Comparison of ENCODE assay signal across 22 mouse cellular contexts in genomic region chr17:9308507-9308906, GRCm38 (mm10).
DNase-seq lines count a peak whose midpoint lies in the region; ATAC-seq and TF ChIP-seq lines count a peak whose summit lies in the region.
"Had no signal": no experiment of that assay in that cellular context is flagged by ENCODE, and none has a peak within 500 bp of the region (broad histone marks: within the 10 kb centered on the region; RNA-seq: fewer than 3 reads in every experiment).

No protein-coding gene starts in this region.

- H3K9me3 ChIP-seq in midbrain, embryonic 14.5 days (ENCODE audit: control insufficient read depth, low read length) = no peaks in the 10 kb centered on the region
- H3K9me3 ChIP-seq in midbrain, embryonic 15.5 days = no peaks in the 10 kb centered on the region
- H3K9me3 ChIP-seq: embryonic facial prominence, embryonic 15.5 days; forebrain, embryonic 10.5 days; heart, embryonic 15.5 days had no signal

- H3K36me3 ChIP-seq in midbrain, embryonic 14.5 days (ENCODE audit: control insufficient read depth, insufficient read depth, low read length) = no peaks in the 10 kb centered on the region
- H3K36me3 ChIP-seq in midbrain, embryonic 15.5 days (replicated peaks) = no peaks in the 10 kb centered on the region
- H3K36me3 ChIP-seq: embryonic facial prominence, embryonic 15.5 days; forebrain, embryonic 10.5 days; heart, embryonic 15.5 days had no signal

- H3K4me2 ChIP-seq in midbrain, embryonic 14.5 days (ENCODE audit: low read length) = no peak overlapping the region
- H3K4me2 ChIP-seq in midbrain, embryonic 15.5 days = no peak overlapping the region
- H3K4me2 ChIP-seq: embryonic facial prominence, embryonic 15.5 days; heart, embryonic 11.5 days; heart, embryonic 15.5 days; hindbrain, embryonic 14.5 days had no signal

- WGBS in cerebellum, adult 2 months = 8% methylated on average over 2 of the region's 2 CpGs
- WGBS in midbrain, embryonic 14.5 days = 21% methylated on average over 2 of the region's 2 CpGs
- WGBS in midbrain, embryonic 15.5 days = 43% methylated on average over 2 of the region's 2 CpGs

- H3K4me1 ChIP-seq in cerebellum, adult 2 months (ENCODE audit: control insufficient read depth, insufficient read depth, low read length) = no peaks in the 10 kb centered on the region
- no peaks in the 10 kb centered on the region for H3K4me1 ChIP-seq in midbrain, embryonic 14.5 days (ENCODE audit: control insufficient read depth, insufficient read depth, low read length)
- H3K4me1 ChIP-seq in midbrain, embryonic 15.5 days = no peaks in the 10 kb centered on the region
- H3K4me1 ChIP-seq: embryonic facial prominence, embryonic 15.5 days; heart, embryonic 15.5 days had no signal

- H3K4me3 ChIP-seq in cerebellum, adult 2 months (replicated peaks; ENCODE audit: insufficient read depth, low read depth, low read length) = no peak overlapping the region
- H3K4me3 ChIP-seq in midbrain, embryonic 14.5 days (replicated peaks; ENCODE audit: low read depth, low read length) = no peak overlapping the region
- H3K4me3 ChIP-seq in midbrain, embryonic 15.5 days = no peak overlapping the region
- H3K4me3 ChIP-seq: embryonic facial prominence, embryonic 15.5 days; erythroblast, embryonic 14.5 days; forebrain, embryonic 10.5 days; gastrocnemius, adult 2 months; heart, embryonic 15.5 days had no signal

- TF ChIP-seq CTCF in cerebellum, adult 2 months (IDR thresholded peaks at IDR 0.05; ENCODE audit: borderline replicate concordance, insufficient read depth, low read depth, low read length) = no peak

- no peak for TF ChIP-seq POLR2A in cerebellum, adult 2 months (IDR thresholded peaks at IDR 0.05; ENCODE audit: borderline replicate concordance, insufficient read depth, low read length)

- no peak overlapping the region for H3K9ac ChIP-seq in midbrain, embryonic 14.5 days (replicated peaks; ENCODE audit: low read length)
- H3K9ac ChIP-seq in midbrain, embryonic 15.5 days = no peak overlapping the region
- H3K9ac ChIP-seq: embryonic facial prominence, embryonic 15.5 days; heart, embryonic 15.5 days; hindbrain, embryonic 14.5 days had no signal

- H3K27ac ChIP-seq in cerebellum, adult 2 months (ENCODE audit: insufficient read depth, low read length) = no peak overlapping the region
- no peak overlapping the region for H3K27ac ChIP-seq in midbrain, embryonic 14.5 days (replicated peaks; ENCODE audit: low read depth, low read length)
- no peak overlapping the region for H3K27ac ChIP-seq in midbrain, embryonic 15.5 days
- H3K27ac ChIP-seq: embryonic facial prominence, embryonic 15.5 days; forebrain, embryonic 10.5 days; gastrocnemius, adult 2 months; heart, embryonic 15.5 days; hindbrain, embryonic 14.5 days had no signal

- no peaks in the 10 kb centered on the region; the same call in 1 of the 2 replicates for H3K27me3 ChIP-seq in cerebellum, adult 2 months (ENCODE audit: control insufficient read depth, insufficient read depth, low read length)
- no peaks in the 10 kb centered on the region for H3K27me3 ChIP-seq in midbrain, embryonic 14.5 days (ENCODE audit: control insufficient read depth, insufficient read depth, low read length)
- no peaks in the 10 kb centered on the region for H3K27me3 ChIP-seq in midbrain, embryonic 15.5 days (replicated peaks)
- H3K27me3 ChIP-seq: embryonic facial prominence, embryonic 15.5 days; heart, embryonic 15.5 days had no signal

- DNase-seq in cerebellum, adult 2 months = peak; percentile 10 to 55
- DNase-seq in cerebellum, postnatal 25 days = peak; percentile 21 to 34
- no peak for DNase-seq in cerebellum, postnatal 4 days (ENCODE audit: low spot score in 2 of 2)
- peak; percentile 44 for DNase-seq in midbrain, embryonic 14.5 days
- DNase-seq in retina, embryonic 14.5 days (ENCODE audit: low spot score) = peak; percentile 23
- no peak for DNase-seq in adrenal gland, postnatal 10 days
- DNase-seq: adrenal gland, postnatal 14 days; embryo, embryonic 11 days; gastrocnemius, adult 2 months; gastrocnemius, postnatal 25 days; heart, postnatal 14 days; kidney, adult 2 months had no signal

- no peak for ATAC-seq in cerebellum, adult (ENCODE audit: insufficient number of reproducible peaks, low FRiP score, low TSS enrichment)
- no peak for ATAC-seq in midbrain, embryonic 14.5 days (ENCODE audit: low FRiP score, low TSS enrichment)
- ATAC-seq in midbrain, embryonic 15.5 days (replicated peaks) = no peak
- ATAC-seq: forebrain, embryonic 14.5 days; intestine, embryonic 16.5 days had no signal

Comparison
In these comparisons a context has a peak if more than half of its experiments do, and no peak if none do; other contexts are left out.
1. DNase-seq: peak in cerebellum, adult 2 months (2 of 2), cerebellum, postnatal 25 days (2 of 2), midbrain, embryonic 14.5 days (single experiment) and retina, embryonic 14.5 days (single experiment); none in cerebellum, postnatal 4 days (0 of 2) and adrenal gland, postnatal 10 days (single experiment).